ENCODE assay signal across 8 mouse cellular contexts in genomic region chr7:143389860-143390259, GRCm38 (mm10).
DNase-seq lines count a peak whose midpoint lies in the region; ATAC-seq and TF ChIP-seq lines count a peak whose summit lies in the region.

No protein-coding gene starts in this region.

- no peak for ATAC-seq in heart, embryonic 15.5 days (replicated peaks; ENCODE audit: insufficient number of reproducible peaks, insufficient read depth, low FRiP score, low read depth)
- peak; percentile 2; the same call in 1 of the 2 replicates for ATAC-seq in intestine, embryonic 15.5 days

- peak overlapping the region; percentile 38; the same call in 1 of the 2 replicates for H3K4me2 ChIP-seq in heart, embryonic 15.5 days
- H3K4me2 ChIP-seq in intestine, embryonic 15.5 days (replicated peaks): peak overlapping the region; percentile 33

- no peak for TF ChIP-seq POLR2A in brain, embryonic 14.5 days (IDR thresholded peaks at IDR 0.05; ENCODE audit: borderline replicate concordance, extremely low read depth, insufficient read depth, insufficient read length, poor library complexity, severe bottlenecking)

- DNase-seq in heart, adult 9 months (ENCODE audit: low spot score in 2 of 2): no peak
- peak; percentile 79 for DNase-seq in brain, embryonic 14.5 days (ENCODE audit: low read depth)
- no peak for DNase-seq in embryonic facial prominence, embryonic 10.5 days (ENCODE audit: low spot score)
- DNase-seq in spleen, postnatal 10 days (ENCODE audit: low spot score in 2 of 2): no peak
- DNase-seq in right cerebral cortex, adult 18-20 months: no peak
- DNase-seq in left cerebral cortex, postnatal 25 days (ENCODE audit: low spot score in 2 of 2): no peak

- H3K27me3 ChIP-seq in heart, embryonic 15.5 days: no peaks in the 10 kb centered on the region
- peaks cover 29% of the 10 kb centered on the region for H3K27me3 ChIP-seq in embryonic facial prominence, embryonic 10.5 days (replicated peaks; ENCODE audit: low read depth, poor library complexity, severe bottlenecking)
- H3K27me3 ChIP-seq in intestine, embryonic 15.5 days (replicated peaks): no peaks in the 10 kb centered on the region

- H3K4me1 ChIP-seq in heart, embryonic 15.5 days (replicated peaks): peaks cover 57% of the 10 kb centered on the region
- H3K4me1 ChIP-seq in embryonic facial prominence, embryonic 10.5 days: peaks cover 33% of the 10 kb centered on the region
- peaks cover 25% of the 10 kb centered on the region for H3K4me1 ChIP-seq in intestine, embryonic 15.5 days (replicated peaks)

- no peaks in the 10 kb centered on the region for H3K9me3 ChIP-seq in heart, embryonic 15.5 days (replicated peaks)
- H3K9me3 ChIP-seq in embryonic facial prominence, embryonic 10.5 days: 0 out of 2 replicates have a peak, but pooled peaks cover 8% of the 10 kb centered on the region
- H3K9me3 ChIP-seq in intestine, embryonic 15.5 days: no peaks in the 10 kb centered on the region

- no peak for TF ChIP-seq CTCF in brain, embryonic 14.5 days (IDR thresholded peaks at IDR 0.05; ENCODE audit: borderline replicate concordance, extremely low read depth, insufficient read depth, insufficient read length)

- 10% methylated on average over 2 of the region's 2 CpGs for WGBS in heart, embryonic 15.5 days
- WGBS in embryonic facial prominence, embryonic 10.5 days: 80% methylated on average over 2 of the region's 2 CpGs
- 21% methylated on average over 2 of the region's 2 CpGs for WGBS in intestine, embryonic 15.5 days

- H3K36me3 ChIP-seq in heart, embryonic 15.5 days: no peaks in the 10 kb centered on the region
- no peaks in the 10 kb centered on the region for H3K36me3 ChIP-seq in embryonic facial prominence, embryonic 10.5 days (replicated peaks)
- H3K36me3 ChIP-seq in intestine, embryonic 15.5 days: no peaks in the 10 kb centered on the region

- peak overlapping the region; percentile 15; the same call in 1 of the 2 replicates for H3K9ac ChIP-seq in heart, embryonic 15.5 days
- no peak overlapping the region for H3K9ac ChIP-seq in intestine, embryonic 15.5 days

- intact Hi-C loops in left cerebral cortex, postnatal 25 days (cut with DNase I): no loop called here

- no peak overlapping the region for H3K4me3 ChIP-seq in heart, embryonic 15.5 days
- H3K4me3 ChIP-seq in embryonic facial prominence, embryonic 10.5 days: no peak overlapping the region
- H3K4me3 ChIP-seq in intestine, embryonic 15.5 days (replicated peaks): no peak overlapping the region

- H3K27ac ChIP-seq in heart, embryonic 15.5 days: peak overlapping the region; percentile 88
- peak overlapping the region; percentile 11 for H3K27ac ChIP-seq in embryonic facial prominence, embryonic 10.5 days (replicated peaks)
- peak overlapping the region; percentile 91 for H3K27ac ChIP-seq in intestine, embryonic 15.5 days

Comparison
In these comparisons a context has a peak if more than half of its experiments do, and no peak if none do; other contexts are left out.
1. H3K27ac ChIP-seq: peak in every context shown above with its lines; median percentile 91 in intestine, embryonic 15.5 days; 88 in heart, embryonic 15.5 days; 11 in embryonic facial prominence, embryonic 10.5 days.